Mouse (Mus musculus) liver, postnatal 0 days (tissue): ENCODE results near the gene Itsn2. TPM values are rescaled to one million over a fixed set of nuclear protein-coding genes. Genes with fewer than 3 reads are reported as not detected.
"Not testable (repeated sequence)": the region's sequence is repeated elsewhere in the genome, so short reads cannot be mapped to it uniquely, and the experiment has no call there.

Experiments
- ATAC-seq: fragments of 200-750 bp; cut with Nextera tagmentation; 2 replicates; pipeline ENCODE4 v1.8.0; 2017; ENCODE audit warnings: mild to moderate bottlenecking, moderate library complexity
- DNase-seq: peaks from one replicate; pipeline ENCODE4 v3.0.0-alpha.2; 2016
- H3K27ac ChIP-seq: fragments of 300-500 bp; sonication (generic); 2 replicates; pipeline ENCODE4 v1.5.1; 2014; ENCODE audit warnings: antibody characterized with exemption, moderate library complexity, mild to moderate bottlenecking, low read depth
- H3K27me3 ChIP-seq: fragments of 300-500 bp; sonication (generic); 2 replicates; pipeline ENCODE4 v1.6.1; 2014; ENCODE audit warnings: low read length, control low read depth, mixed read lengths; ENCODE audit not compliant: insufficient read depth
- H3K36me3 ChIP-seq: fragments of 300-500 bp; sonication (generic); replicated peaks from 2 replicates; pipeline ENCODE4 v1.6.1; 2014; ENCODE audit warnings: mild to moderate bottlenecking, control low read depth, low read length, moderate library complexity, mixed read lengths; ENCODE audit not compliant: insufficient read depth
- H3K4me1 ChIP-seq: fragments of 300-500 bp; sonication (generic); 2 replicates; pipeline ENCODE4 v1.6.1; 2014; ENCODE audit warnings: antibody characterized with exemption, mild to moderate bottlenecking, control low read depth; ENCODE audit not compliant: insufficient read depth
- H3K4me2 ChIP-seq: fragments of 300-500 bp; sonication (generic); 2 replicates; pipeline ENCODE4 v1.6.1; 2014; ENCODE audit warnings: low read depth, mild to moderate bottlenecking, low read length, moderate library complexity, mixed read lengths
- H3K4me3 ChIP-seq: fragments of 300-500 bp; sonication (generic); 2 replicates; pipeline ENCODE4 v1.5.1; 2014; ENCODE audit warnings: low read depth, low read length
- H3K9ac ChIP-seq: fragments of 300-500 bp; sonication (generic); replicated peaks from 2 replicates; pipeline ENCODE4 v1.6.1; 2014; ENCODE audit warnings: mild to moderate bottlenecking, moderate library complexity
- H3K9me3 ChIP-seq: fragments of 300-500 bp; sonication (generic); 2 replicates; pipeline ENCODE4 v1.6.1; 2016; ENCODE audit warnings: mild to moderate bottlenecking, control low read depth, low read length, mixed read lengths
- CTCF ChIP-seq: sonication (generic); IDR thresholded peaks from 2 replicates; pipeline ENCODE4 v1.5.1; 2016; ENCODE audit warnings: antibody characterized with exemption, low read depth
- EP300 ChIP-seq: IDR thresholded peaks from 2 replicates; pipeline ENCODE4 v1.6.1; 2016; ENCODE audit warnings: antibody characterized with exemption, low read depth, mild to moderate bottlenecking
- WGBS: fragments of 180-500 bp; shearing (Covaris S2); extraction: QIAGEN DNeasy Blood & Tissue Kit; methylation state at CpG from one replicate; pipeline ENCODE4 v1.1.7; 2014; ENCODE audit not compliant: insufficient replicate concordance; 5-methylcytosine and 5-hydroxymethylcytosine counted together
- polyA plus RNA-seq: library from polyadenylated mRNA; unstranded; fragments of >200 nt; fragmentation: Nextera tagmentation; extraction: Ambion mirVana; gene quantifications from 2 replicates; pipeline ENCODE4 v1.2.1, GENCODE M21; 2015

Gene Itsn2
- 15.3 and 17.5 TPM in 2 replicates for polyA plus RNA-seq

DNA sequence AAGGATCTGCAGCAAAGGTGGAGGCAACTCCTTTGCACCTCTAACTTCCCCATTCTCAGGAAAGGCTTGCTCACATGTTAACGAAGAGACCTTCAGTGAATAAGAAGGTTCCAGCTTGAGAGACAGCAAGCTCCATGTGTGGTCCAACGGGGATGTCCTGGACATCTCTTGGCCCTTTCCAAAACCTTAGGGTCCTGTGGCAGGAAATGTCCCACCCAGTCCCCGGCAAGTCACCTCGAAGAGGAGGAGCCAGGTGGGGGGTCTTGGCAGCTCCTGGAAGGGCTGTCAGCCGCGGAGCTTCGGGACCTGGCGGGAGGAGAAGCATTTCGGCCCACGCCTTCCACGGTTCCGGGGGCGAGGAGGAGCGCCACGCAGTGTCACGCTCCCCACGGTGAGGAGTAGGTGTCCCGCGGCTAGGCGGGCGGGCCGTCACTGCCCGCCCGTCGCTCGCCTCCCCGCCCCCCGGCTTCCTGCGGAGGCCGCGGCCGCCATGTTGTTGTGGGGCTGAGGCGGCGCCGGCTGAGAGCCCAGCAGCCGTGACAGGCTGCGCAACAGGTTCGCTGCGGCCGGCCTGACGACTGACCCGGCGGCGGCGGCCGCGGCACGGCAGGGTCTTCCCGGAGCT is at the start of gene Itsn2, which contains the start of gene Gm3625:
TSS of gene Itsn2 (plus strand) at position 98 of the 625 bp plus-strand sequence.
TSS of gene Gm3625 (minus strand) at position 387 of the 625 bp plus-strand sequence.
- Histone ChIP-seq H3K36me3 (no peaks in the 10 kb centered on the region; the same call in 1 of the 2 replicates), H3K9ac (peak within 1 kb of the TSS; percentile 98), H3K4me3 (peak within 1 kb of the TSS; percentile 80), H3K9me3 (no peaks in the 10 kb centered on the region), H3K4me1 (peaks cover 18% of the 10 kb centered on the region), H3K27me3 (no peaks in the 10 kb centered on the region), H3K27ac (peak within 1 kb of the TSS; percentile 98), H3K4me2 (peak within 1 kb of the TSS; percentile 80)
- DNase-seq (peak; percentile 82), ATAC-seq (peak; percentile 89)
- no peak for TF ChIP-seq CTCF
- TF ChIP-seq EP300, result no peak
- under 1% methylated on average over 31 of the region's 49 CpGs for WGBS

DNA sequence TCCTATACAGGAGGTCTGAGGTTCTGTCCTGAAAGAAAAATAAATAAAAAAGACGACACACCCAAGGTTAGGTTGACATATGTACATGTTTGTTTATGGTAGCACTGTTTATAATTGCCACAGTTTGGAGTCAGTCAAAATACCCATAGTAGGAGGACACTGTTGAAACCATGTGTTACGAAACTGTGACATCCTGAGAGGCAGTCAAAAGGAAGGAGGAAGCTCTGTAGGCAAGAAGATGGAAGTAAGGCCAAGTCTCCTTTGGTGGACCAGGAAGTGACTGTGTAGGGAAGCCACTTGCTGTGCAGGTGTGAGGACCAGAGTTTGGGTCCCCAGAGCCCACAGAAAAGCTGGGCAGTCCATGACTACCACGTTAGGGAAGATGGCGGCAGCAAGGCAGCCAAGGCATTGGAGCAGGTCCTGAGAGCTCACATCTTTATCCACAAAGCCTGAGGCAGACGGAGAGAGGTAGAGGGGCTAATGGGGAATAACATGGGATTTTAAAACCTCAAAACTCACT is 48.0 kb upstream of the Itsn2 start:
- no peaks in the 10 kb centered on the region for H3K27me3 ChIP-seq
- H3K4me2 ChIP-seq, result no peak overlapping the region
- H3K9me3 ChIP-seq, result no peaks in the 10 kb centered on the region
- no peak overlapping the region for H3K27ac ChIP-seq
- H3K36me3 ChIP-seq, result no peaks in the 10 kb centered on the region
- no peak overlapping the region for H3K9ac ChIP-seq
- no peaks in the 10 kb centered on the region for H3K4me1 ChIP-seq
- no peak for ATAC-seq
- no peak for TF ChIP-seq CTCF
- no peak for TF ChIP-seq EP300
- 76% methylated on average over 5 of the region's 5 CpGs for WGBS
- no peak for DNase-seq
- H3K4me3 ChIP-seq, result no peak overlapping the region

- TF ChIP-seq EP300, result no peak
- no peak for TF ChIP-seq CTCF
- no peaks in the 10 kb centered on the region for H3K4me1 ChIP-seq
- H3K4me3 ChIP-seq, result no peak overlapping the region
- no peak overlapping the region for H3K27ac ChIP-seq
- ATAC-seq (peak; percentile 13; the same call in 1 of the 2 replicates), DNase-seq (no peak)
- no peaks in the 10 kb centered on the region for H3K9me3 ChIP-seq
- H3K36me3 ChIP-seq, result no peaks in the 10 kb centered on the region
- H3K9ac ChIP-seq, result no peak overlapping the region
- H3K27me3 ChIP-seq, result no peaks in the 10 kb centered on the region
- no peak overlapping the region for H3K4me2 ChIP-seq
Observed at GRCm38 (mm10) chr12:4545425-4545824, 47.0 kb upstream of the Itsn2 start.

DNA sequence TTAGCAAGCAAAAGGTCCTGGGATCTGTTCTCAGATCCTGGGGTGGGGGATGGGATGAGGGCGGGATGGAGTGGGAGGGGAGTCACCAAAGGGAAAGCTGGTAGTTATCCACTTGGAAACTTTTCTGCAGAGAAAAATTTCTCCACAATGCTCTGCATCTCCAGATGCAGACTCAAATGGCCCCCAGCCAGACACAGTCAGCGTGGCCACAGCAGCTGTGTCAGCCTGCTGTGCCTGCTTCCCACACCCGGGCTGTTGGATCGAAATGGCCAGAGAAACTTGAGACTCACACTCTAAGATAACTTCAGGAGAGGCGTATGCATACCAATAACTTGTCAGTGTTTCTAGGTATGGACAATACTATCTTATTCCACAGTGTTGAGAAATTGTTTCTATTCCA is 45.9 kb upstream of the Itsn2 start:
- H3K4me3 ChIP-seq, result no peak overlapping the region
- no peak overlapping the region for H3K9ac ChIP-seq
- H3K4me1 ChIP-seq, result no peaks in the 10 kb centered on the region
- no peak overlapping the region for H3K27ac ChIP-seq
- no peaks in the 10 kb centered on the region for H3K9me3 ChIP-seq
- TF ChIP-seq CTCF (no peak), EP300 (no peak)
- no peak for DNase-seq
- H3K36me3 ChIP-seq, result no peaks in the 10 kb centered on the region
- H3K4me2 ChIP-seq, result no peak overlapping the region
- 61% methylated on average over 5 of the region's 5 CpGs for WGBS
- H3K27me3 ChIP-seq, result no peaks in the 10 kb centered on the region
- ATAC-seq, result no peak

GRCm38 (mm10) chr12:4547557-4547956 is 44.9 kb upstream of the Itsn2 start:
- H3K27ac ChIP-seq, result no peak overlapping the region
- no peak overlapping the region for H3K9ac ChIP-seq
- H3K4me1 ChIP-seq, result no peaks in the 10 kb centered on the region
- no peak overlapping the region for H3K4me2 ChIP-seq
- WGBS, result 73% methylated on average over 14 of the region's 14 CpGs
- H3K9me3 ChIP-seq, result no peaks in the 10 kb centered on the region
- no peaks in the 10 kb centered on the region for H3K36me3 ChIP-seq
- DNase-seq (no peak), ATAC-seq (no peak)
- no peak overlapping the region for H3K4me3 ChIP-seq
- TF ChIP-seq EP300 (no peak), CTCF (no peak)
- H3K27me3 ChIP-seq, result no peaks in the 10 kb centered on the region

DNA sequence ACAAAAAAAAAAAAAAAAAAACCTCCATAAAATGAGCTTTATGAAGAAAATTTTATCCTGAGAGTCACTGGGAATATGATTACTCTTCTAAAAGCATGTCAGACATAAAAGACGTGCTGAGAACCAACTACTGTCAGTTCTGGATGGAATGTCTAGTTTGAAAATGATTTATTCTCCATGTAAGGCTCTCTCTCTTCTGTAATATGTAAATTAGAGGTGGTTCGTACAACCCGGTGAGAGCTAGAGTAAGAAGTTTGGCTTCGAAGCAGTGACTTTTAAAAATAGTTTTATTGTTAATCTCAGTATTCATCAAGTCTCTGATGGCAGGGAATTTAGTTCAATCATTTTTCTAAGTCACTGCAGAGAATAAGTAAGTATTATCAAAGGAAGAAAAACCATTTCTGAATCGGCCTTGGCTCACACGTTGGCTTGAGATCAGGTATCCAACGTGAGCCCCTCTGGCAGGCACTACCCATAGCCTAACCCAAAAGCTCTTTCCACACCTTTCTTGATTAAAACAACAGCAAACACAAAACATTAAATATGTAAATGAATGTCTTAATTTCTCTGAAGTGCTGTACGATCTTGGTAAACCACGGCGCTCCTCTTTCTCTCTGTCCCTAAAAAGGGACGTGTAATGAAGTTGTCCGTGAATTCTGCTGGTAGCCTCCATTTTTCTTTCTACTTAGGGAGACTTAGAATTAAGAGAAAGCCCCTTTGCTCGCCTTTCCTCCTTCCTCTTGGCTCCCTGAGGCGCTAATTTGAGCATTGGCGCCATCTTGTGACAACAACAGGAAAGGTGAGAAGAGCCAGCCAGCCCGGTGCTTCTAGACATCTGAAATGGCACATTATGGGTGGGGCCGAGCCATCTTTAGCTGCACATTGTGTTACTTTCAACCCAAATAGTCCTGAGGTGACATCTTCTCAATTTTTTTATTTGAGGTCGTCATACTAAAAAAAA is 44.1 kb upstream of the Itsn2 start:
- no peak overlapping the region for H3K4me3 ChIP-seq
- peak; percentile 74 for DNase-seq

DNA sequence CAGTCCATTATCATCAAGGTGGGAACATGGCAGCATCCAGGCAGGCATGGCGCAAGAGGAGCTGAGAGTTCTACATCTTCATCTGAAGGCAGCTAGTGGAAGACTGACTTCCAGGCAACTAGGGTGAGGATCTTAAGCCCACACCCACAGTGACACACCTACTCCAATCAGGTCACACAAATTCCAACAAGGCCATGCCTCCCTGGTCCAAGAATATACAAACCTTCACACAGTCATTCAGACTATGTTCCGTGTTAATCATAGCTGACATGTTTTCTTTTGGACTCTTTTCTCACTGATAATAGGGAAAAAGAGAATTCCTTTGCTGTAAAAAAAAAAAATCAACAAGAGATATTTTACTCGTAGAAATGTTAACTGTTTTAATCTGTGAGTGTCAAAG is 38.7 kb upstream of the Itsn2 start:
- H3K9me3 ChIP-seq, H3K4me1 ChIP-seq, H3K36me3 ChIP-seq, H3K4me3 ChIP-seq, H3K27me3 ChIP-seq, DNase-seq, H3K27ac ChIP-seq, ATAC-seq, H3K4me2 ChIP-seq, H3K9ac ChIP-seq: not testable (repeated sequence)
- WGBS, result 77% methylated on average over 3 of the region's 3 CpGs

More for the DNA sequence above, 44.1 kb upstream of the Itsn2 start:
- WGBS, result 19% methylated on average over 18 of the region's 18 CpGs
- Histone ChIP-seq H3K4me1 (no peaks in the 10 kb centered on the region), H3K27me3 (no peaks in the 10 kb centered on the region), H3K27ac (no peak overlapping the region), H3K4me2 (peak overlapping the region; percentile 55), H3K9ac (no peak overlapping the region), H3K36me3 (no peaks in the 10 kb centered on the region), H3K9me3 (no peaks in the 10 kb centered on the region)
- TF ChIP-seq EP300 (no peak), CTCF (peak; percentile 85)
- peak; percentile 45; the same call in 1 of the 2 replicates for ATAC-seq
